Mouse (Mus musculus) cerebellum, adult 9-10 months (tissue): ENCODE measurements around the gene Tceanc.

Source experiments
- DNase-seq: peaks from one replicate; pipeline ENCODE4 v3.0.0; 2022

Gene Tceanc

DNA sequence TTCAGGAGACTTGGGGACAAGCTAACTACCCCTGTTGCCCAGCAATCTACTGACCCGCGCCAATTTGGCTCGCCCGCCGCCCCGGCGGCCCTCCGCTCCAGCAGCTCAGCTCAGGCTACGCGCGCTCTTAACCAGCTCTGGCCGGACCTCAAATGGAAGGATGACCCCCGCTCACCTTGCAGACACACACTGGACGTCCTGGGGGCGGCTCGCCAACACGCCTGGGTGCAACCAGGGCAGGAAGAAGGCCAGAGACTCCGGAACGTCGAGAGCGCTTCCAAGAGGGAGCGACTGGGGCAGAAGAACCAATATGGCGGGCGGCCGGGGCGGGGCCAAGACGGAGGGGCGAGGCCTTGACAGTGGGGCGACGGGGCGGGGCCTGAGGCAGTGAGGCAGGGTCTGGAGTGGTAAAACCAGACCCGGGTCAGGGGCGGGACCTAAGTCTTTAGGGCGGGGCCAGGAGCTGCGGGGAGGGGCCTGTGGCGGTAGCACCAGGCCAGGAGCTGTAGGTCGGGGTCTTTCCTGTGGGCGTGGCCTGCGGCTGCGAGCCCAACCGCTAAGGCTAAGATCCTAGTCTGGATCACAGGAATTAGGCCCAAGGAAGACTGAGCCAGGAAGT is 38.9 kb downstream of the Tceanc start, which contains the start of gene Rab9:
Gene Rab9 (minus strand): TSS at position 503 of the 619 bp plus-strand sequence.
- DNase-seq = peak; percentile 88

DNA sequence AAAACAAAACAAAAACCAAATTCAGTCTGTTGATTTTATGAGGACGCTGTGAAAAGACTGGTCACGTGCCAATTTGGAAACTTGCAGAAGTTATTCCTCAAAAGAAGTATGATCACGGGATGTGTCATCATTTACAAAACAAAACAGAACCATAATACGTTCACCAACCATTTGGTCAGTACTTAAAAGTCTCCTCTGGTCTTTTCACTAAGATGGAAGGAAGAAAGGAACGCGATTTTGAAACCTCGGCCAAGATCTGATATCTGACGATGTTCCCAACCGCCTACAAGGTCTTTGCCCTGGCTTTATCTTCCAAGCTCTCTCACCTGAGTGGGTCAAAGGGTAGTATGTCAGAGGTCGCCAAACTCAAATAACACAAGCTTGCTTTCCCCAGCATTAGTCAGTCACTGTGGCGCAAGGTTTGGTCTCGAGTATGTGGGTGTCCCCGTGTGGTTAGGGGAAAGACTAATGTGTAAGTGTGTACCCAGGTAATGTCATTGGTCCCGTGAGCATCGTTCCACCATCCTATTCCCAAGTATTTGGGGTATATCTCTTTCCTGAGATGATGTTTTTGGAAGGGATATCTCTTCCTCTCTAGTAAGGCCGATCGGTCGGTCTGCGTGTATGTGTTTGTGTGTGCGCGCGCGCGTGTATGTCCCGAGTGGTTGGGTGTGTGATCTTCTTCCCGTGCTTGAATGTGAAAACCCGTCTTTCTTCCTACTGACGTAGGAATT is 39.6 kb downstream of the Tceanc start:
- DNase-seq = no peak

DNA sequence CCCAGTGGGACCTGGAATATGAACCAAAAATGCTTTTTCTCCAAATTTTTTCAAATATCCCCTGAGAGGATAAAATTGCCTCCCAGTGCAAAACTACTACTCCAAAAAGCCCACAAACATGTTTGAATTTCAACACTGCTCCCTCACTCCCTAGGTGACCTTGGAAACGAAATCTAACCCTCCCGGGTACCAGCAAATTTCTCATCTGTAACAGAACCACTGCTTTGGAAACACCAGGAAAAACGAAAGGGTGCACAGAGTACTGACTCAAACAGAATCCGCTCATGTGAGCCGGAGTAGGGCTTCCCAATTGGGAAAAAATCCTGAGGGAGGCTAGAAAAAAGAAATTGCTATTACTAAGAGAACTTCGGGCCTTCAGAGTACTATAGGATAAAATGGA is 41.0 kb downstream of the Tceanc start:
- no peak for DNase-seq

DNA sequence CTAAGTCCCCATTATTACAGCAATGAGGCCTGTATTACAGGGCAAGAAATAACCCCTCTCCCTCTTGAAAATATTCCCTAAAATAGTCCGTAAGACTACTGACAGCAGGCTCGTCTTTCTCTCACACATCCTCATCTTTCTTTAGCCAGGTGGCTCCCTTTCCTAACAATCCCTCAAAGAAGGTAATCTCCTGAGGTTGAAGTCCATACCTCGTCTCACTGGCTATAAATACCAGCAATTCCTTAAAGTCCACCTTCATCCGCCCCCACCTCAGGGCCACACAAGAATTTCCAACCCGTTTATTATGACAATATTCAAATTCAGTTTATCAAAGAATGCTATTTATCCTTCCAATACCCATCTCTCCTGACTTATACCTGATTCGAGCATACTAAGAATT is 45.8 kb downstream of the Tceanc start:
- DNase-seq = no peak

DNA sequence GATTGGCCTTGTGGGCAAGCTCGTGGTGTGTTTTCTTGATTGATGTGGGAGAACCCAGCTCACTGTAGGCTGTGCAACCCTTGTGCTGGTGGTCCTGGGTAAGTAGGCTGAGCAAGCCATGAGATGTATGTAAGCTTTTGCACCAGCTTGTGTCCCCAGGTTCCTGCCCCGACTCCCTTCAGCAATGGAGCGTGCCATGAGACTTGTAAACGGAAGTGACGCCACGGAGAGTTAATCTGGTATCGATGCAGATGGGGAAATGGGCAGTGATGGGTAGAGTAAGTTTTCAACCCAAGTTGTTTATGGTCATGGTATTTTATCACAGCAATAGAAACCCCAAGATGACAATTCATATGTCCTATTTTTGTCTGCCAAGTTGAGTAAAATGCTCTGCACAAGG is 50.0 kb downstream of the Tceanc start:
- no peak for DNase-seq

DNA sequence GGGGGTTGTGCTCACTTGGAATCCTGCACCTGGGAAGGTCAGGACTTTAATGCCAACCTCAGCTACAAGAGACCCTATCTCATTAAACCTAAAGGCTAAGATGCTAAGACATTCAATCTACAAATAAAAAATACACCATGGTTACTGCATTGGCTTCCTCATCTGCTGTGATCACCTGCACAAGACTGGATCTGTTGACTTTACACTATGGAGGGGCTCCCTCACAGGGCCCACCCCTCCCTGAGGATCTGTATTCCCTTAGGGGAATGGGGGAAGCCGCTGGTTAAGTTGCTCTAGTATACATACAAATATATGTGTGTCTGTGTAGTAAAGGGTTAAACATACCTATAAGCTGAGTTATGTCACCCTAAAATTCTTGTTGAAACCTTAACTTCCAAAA is 62.8 kb downstream of the Tceanc start:
- DNase-seq = no peak

DNA sequence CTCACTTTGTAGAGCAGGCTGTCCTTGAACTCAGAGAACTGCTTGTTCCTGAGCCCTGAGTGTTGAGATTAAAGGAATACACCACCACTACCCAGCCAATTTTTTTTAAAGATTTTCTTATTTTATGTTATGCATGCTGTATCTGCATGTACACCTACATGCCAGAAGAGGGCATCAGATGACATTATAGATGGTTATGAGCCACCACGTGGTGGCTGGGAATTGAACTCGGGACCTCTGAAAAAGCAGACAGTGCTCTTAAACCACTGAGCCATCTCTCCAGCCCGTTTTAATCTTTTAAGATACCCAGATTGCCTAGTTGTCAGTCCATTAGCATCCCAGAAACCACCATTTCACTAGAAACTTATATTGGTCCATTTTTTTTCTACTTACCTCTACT is 64.0 kb downstream of the Tceanc start:
- no peak for DNase-seq

DNA sequence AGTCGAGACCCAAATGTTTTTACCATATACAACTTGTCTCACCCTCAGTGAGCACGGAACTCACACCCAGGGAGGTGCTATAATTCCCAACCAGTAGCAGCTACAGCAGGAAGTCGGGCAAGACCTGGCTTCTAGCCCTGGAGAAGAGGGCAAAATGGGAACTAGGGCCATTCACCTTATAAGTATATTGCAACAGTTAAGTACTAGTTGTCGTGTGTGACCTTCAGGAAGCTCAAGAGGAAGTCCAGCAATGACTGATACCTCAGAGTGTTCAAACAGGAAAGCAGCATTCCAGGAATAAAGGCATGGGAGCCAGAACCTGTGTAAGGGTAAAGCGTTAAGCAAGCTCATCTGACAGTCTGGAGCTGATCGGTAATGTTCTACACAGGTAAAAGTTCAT is 64.8 kb downstream of the Tceanc start:
- DNase-seq = no peak
